Mouse (Mus musculus): ENCODE data around the gene Kcnt2. TPM values are rescaled to one million over a fixed set of nuclear protein-coding genes. Genes with fewer than 3 reads are reported as not detected.

The Kcnt2 gene
- total RNA-seq (2021): 1 to 10 TPM; 2.4 to 3.3 TPM
- long read RNA-seq, experiment 1: 0 reads
- long read RNA-seq, experiment 2: 0 reads

DNA sequence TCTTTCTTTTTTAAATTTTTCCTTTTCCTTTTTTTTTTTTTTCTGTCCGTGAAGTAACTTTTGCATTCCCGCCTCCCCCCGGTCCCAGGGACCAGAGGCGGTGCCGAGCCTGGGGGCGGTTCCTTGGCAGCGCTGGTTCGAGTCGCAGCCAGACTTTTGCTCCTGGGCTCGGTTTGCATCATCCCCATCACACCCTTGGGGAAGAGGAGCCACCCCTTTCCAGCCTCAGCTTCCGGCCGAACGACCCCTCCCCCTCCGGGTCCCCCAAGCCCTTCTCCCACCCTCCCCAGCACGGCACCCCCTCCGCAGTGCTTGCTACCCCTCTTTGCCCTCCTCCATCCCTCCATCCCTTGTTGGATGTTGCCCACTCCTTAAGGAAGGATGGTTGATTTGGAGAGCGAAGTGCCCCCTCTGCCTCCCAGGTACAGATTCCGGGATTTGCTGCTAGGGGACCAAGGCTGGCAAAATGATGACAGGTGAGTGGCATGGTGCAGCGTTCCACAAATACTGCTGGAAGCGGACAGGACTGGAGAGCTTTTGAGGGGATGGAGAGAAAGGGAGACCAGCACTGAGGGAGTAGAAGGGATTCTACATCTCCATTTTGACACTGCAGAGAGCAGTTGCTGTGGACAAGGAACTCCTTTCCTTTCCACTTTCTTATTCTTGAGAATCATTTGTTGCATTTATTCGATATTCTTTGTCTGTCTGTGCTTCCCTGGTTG, at the start of gene Kcnt2:
Gene Kcnt2, plus strand, starts transcription at position 283 of the 722 bp plus-strand sequence.
- DNase-seq: peak; percentile 86

- DNase-seq: no peak
Measured at GRCm38 (mm10) chr1:140205329-140205728, 40.6 kb upstream of the Kcnt2 start.

GRCm38 (mm10) chr1:140225221-140225620, 20.7 kb upstream of the Kcnt2 start:
- no peak for DNase-seq

DNA sequence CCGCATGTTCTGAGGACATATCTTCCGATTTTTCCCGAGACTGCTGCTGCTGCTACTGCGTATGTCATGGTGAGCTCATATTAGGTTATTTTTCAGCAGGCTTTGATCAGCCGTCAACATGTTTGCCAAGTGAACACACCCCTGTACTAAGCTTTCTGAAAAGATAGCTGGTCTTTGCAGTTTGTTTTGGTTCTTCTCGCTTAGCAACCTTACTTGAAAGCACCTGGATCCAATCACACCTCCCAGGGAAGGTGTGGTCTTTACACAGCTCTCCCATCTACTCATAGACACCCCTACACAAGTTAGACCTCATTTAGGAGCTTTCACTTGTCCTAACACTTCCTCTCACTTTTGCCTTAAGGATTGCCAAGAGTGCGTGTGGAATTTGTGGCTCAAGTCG, 19.3 kb upstream of the Kcnt2 start:
- no peak for DNase-seq

- DNase-seq: peak; percentile 79 to 82
Measured at GRCm38 (mm10) chr1:140245465-140245864, 493 bp upstream of the Kcnt2 start.

GRCm38 (mm10) chr1:140264696-140265095, 18.7 kb downstream of the Kcnt2 start:
- peak; percentile 35 to 67 for DNase-seq

DNA sequence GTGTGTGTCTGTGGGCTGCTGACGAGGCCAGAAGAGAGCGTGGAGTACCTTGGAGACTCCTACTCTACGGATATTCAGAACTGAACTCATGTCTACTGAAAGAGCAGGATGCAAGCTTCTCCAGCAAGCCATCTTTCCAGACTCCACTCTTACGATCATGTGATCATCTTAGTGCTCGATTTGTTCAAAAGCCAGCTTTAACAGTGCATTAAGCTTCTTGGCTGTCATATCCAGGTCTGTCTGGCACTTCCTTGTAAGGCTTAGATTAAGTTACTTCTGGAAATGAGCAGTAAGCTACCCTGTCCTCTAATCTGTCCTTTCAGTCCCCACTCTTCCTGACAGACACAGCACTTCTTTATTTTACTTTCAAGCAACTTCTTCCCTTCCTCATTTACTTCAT, 20.1 kb downstream of the Kcnt2 start:
- no peak for DNase-seq

GRCm38 (mm10) chr1:140266643-140267286, 20.8 kb downstream of the Kcnt2 start:
- no peak for DNase-seq

DNA sequence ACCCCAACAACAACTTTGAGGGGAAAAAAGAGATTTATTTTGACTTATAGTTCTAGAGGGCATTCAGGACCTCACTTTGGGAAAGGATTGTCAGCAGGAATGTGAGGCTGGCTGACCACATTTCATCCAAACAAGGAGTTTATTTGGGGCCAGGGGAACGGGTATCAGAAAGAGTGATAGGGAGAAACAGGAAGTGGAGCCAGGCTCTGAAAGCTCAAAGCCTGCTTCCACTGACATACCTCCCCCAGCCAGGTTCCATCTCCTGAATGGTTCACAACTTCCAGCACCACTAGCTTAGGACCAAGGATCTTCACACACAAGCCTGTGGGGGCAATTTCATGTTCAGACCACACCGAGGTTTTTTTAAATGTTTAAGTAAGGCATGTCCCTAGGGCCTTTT, 21.3 kb downstream of the Kcnt2 start:
- DNase-seq: no peak

GRCm38 (mm10) chr1:140273624-140274023, 27.7 kb downstream of the Kcnt2 start:
- DNase-seq: no peak

- DNase-seq: no peak
Measured at GRCm38 (mm10) chr1:140275813-140276212, 29.9 kb downstream of the Kcnt2 start.

- no peak for DNase-seq
Measured at GRCm38 (mm10) chr1:140293140-140293539, 47.2 kb downstream of the Kcnt2 start.

DNA sequence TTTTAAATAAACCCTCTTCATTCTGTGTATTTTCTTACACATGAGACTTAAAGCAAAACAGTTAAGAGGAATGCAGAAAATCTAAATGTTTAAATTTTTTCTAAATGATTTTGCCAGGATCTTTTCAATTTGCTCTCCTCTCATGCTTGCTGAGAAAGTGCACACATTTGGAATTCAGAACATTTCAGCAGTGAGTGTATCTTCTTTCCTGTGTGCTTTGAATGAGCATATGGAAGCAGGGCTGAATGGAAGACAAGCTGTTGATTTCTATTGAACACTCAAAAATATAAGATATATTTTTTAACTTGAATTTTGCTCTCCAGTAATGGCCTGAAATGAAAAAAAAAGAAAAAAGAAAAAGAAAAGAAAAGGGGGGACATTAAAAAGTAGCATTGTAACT, 49.5 kb downstream of the Kcnt2 start:
- no peak for DNase-seq

DNA sequence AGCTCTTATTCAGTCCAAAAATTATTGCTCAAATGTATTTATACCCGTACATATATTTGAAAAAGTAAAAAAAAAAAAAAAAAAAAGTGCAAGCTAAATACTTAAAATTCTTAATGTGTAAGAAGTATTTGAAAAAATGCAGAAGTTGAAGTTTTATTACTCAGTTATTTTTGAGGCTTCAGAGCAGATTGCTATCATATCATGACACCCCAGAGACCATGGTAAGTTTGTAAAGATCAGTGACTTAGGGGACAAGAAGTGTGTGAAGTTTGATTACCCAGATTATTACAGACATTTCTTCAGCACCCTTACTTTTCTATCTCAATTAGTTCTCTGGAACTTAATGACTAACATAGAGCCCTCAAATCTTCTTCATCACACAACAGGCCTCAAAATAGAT, 58.3 kb downstream of the Kcnt2 start:
- DNase-seq: no peak

DNA sequence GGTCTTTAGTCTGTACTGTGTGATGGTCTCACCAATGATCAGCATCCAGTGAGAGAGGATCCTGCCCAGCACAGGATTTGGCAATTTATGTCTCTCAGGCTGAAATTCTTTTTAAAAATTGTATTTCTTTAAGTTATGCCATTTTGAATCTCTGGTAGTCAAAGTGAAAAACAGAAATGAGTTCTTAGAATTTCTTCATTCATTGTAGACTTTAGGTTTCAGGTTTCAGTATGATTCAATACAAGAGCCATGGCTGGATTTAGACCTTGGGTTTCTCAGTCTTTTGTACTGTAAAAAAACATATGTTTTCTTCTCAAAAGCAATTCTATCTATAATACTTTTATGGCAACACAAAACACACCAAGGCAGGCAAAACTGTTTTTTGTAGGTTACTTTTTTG, 59.4 kb downstream of the Kcnt2 start:
- no peak for DNase-seq

- peak; percentile 38 to 52 for DNase-seq
Measured at GRCm38 (mm10) chr1:140306339-140306738, 60.4 kb downstream of the Kcnt2 start.

DNA sequence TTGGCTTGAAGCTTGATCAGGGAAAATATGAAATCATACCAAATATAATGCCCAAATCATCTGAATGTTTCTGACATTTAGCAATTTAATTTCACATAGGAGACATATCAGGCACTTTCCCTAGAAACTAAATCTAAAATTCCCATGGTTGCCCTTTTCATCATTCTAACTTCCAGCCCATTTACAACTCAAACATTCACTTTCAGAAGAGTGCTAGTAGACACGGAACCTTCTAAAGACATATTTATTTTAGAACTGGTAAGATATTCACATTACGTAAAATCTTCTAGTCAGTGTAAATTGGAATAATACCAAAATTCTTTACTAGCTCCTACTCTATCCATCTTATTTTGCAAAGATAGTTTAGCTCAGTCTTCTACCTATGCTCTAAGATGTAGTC, 64.8 kb downstream of the Kcnt2 start:
- no peak for DNase-seq

DNA sequence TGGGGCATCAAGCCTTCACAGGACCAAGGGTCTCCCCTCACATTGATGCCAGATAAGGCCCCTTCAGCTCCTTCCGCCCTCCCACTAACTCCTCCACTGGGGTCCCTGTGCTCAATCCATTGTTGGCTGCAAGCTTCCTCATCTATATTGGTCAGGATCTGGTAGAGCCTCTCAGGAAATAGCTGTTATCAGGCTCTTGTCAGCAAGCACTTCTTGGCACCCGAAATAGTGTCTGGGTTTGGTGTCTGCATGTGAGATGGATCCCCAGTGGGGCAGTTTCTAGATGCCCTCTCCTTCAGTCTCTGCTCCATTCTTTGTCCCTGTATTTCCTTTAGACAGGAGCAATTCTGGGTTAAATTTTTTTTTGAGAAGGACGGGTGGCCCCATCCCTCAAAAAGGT, 79.1 kb downstream of the Kcnt2 start:
- no peak for DNase-seq

DNA sequence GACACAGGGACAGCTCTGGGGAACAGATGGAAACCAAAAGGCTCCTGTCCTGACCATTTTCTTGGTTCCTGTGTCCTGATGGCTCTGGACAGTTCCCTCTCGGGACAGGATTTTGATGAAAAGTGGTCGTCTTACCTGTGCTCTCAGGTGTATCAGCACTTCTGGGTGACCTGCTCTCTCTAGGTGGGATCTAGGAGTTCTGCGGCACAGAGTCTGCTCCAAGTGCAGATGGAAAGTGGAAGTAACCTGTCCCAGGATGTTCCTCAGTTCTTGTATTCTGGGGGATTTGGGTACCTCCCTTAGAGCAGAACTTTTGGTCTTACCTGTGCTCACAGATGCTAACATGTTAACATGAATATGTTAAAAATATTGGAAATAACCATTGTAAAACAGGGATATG, 80.8 kb downstream of the Kcnt2 start:
- DNase-seq: no peak

DNA sequence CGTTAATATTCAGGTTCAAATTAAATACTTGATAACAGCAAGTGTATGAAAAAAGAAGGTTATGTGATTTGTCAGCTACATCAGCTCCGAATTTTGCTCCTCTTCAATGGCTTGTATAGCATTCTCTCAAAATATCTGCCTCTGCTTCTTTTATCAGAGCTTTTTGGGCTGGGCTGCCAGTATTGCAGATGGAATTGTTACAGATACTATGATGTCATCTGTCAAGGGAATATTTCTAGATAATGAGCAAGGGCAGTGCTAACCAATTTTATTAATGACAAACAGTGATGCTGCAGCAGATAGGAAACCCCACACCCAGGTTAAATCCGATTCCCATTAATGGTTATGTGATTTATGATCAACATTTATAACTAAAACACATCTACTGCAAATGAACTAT, 87.7 kb downstream of the Kcnt2 start:
- DNase-seq: peak in 1 of 2 experiments; percentile 29

GRCm38 (mm10) chr1:140338417-140338816, 92.5 kb downstream of the Kcnt2 start:
- no peak for DNase-seq

DNA sequence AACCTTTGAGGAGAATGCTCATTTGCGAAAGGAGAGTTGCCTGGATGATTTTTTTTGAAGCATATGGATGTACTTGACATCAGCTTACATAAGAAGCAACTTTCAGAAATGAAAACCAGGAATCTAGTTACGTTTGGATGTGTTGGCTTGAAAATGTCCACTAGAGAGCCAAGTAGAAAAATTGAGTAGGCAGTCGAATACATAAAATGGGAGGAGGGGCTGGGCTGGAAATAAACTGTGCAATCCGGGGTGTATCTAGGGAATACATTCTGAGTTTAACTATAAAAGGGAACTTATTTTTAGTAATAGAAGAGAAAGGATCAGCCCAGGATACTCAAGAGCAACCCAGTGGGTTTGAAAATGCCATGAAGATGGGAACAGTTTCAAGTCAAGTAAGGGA, 93.4 kb downstream of the Kcnt2 start:
- DNase-seq: peak in 1 of 2 experiments; percentile 13

GRCm38 (mm10) chr1:140364787-140365186, 118.8 kb downstream of the Kcnt2 start:
- no peak for DNase-seq

DNA sequence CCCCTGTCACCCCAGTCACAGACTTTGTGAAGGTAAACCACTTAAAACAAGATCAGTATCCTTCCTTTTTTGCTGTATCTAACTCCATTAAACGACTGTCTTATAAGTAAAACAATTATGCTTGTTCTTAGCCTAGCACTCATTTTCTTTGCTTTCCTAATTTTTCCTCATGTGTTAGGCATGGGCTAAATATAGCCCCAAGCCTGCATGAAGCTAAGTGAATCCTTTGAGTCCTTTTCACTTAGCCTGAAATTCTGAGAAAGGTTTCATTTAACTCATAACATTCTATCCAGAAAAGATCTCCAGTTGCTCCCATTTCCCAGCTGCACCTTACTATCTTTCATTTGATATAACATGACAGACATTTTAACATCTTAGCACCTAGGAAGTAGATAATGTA, 127.6 kb downstream of the Kcnt2 start:
- DNase-seq: no peak
